In genomic region chr9:101690402-101690861, GRCm38 (mm10) we compare ENCODE assay signal across 7 mouse cellular contexts.
A peak's percentile ranks its signal among the peaks of the same experiment; 100 is the strongest.
DNase-seq lines count a peak whose midpoint lies in the region; ATAC-seq lines count a peak whose summit lies in the region.

No protein-coding gene starts in this region.

- DNase-seq in embryonic facial prominence, embryonic 10.5 days (ENCODE audit: low spot score): no peak
- DNase-seq in embryonic facial prominence, embryonic 14.5 days (ENCODE audit: low spot score): no peak
- no peak for DNase-seq in midbrain, embryonic 14.5 days
- DNase-seq in retina, postnatal 1 day: no peak
- no peak for DNase-seq in thymus, postnatal 0 days (ENCODE audit: low spot score)
- DNase-seq in urinary bladder, postnatal 36 days (ENCODE audit: low spot score in 2 of 2): no peak

- peak overlapping the region; percentile 41 for H3K4me2 ChIP-seq in embryonic facial prominence, embryonic 14.5 days (ENCODE audit: low read depth, low read length)
- peak overlapping the region; percentile 56 for H3K4me2 ChIP-seq in hindbrain, embryonic 16.5 days (ENCODE audit: low read length)
- peak overlapping the region; percentile 45 for H3K4me2 ChIP-seq in midbrain, embryonic 14.5 days (ENCODE audit: low read length)

- H3K9ac ChIP-seq in embryonic facial prominence, embryonic 14.5 days (ENCODE audit: low read depth, low read length): peak overlapping the region; percentile 39
- H3K9ac ChIP-seq in hindbrain, embryonic 16.5 days (ENCODE audit: low read depth, low read length): peak overlapping the region; percentile 42; the same call in 1 of the 2 replicates
- H3K9ac ChIP-seq in midbrain, embryonic 14.5 days (replicated peaks; ENCODE audit: low read length): peak overlapping the region; percentile 40

- peak overlapping the region; percentile 69 for H3K27ac ChIP-seq in embryonic facial prominence, embryonic 10.5 days (replicated peaks)
- H3K27ac ChIP-seq in embryonic facial prominence, embryonic 14.5 days (replicated peaks; ENCODE audit: low read depth, low read length): no peak overlapping the region
- H3K27ac ChIP-seq in hindbrain, embryonic 16.5 days (ENCODE audit: low read depth, low read length): peak overlapping the region; percentile 62
- H3K27ac ChIP-seq in midbrain, embryonic 14.5 days (replicated peaks; ENCODE audit: low read depth, low read length): peak overlapping the region; percentile 83

- peaks cover 12% of the 10 kb centered on the region; the same call in 1 of the 2 replicates for H3K4me1 ChIP-seq in embryonic facial prominence, embryonic 10.5 days
- no peaks in the 10 kb centered on the region for H3K4me1 ChIP-seq in embryonic facial prominence, embryonic 14.5 days (ENCODE audit: control insufficient read depth, insufficient read depth, low read length)
- H3K4me1 ChIP-seq in hindbrain, embryonic 16.5 days (ENCODE audit: control insufficient read depth, insufficient read depth, low read depth, low read length): peaks cover 7% of the 10 kb centered on the region
- H3K4me1 ChIP-seq in midbrain, embryonic 14.5 days (ENCODE audit: control insufficient read depth, insufficient read depth, low read length): peaks cover 28% of the 10 kb centered on the region

- H3K9me3 ChIP-seq in embryonic facial prominence, embryonic 10.5 days: no peaks in the 10 kb centered on the region
- no peaks in the 10 kb centered on the region for H3K9me3 ChIP-seq in embryonic facial prominence, embryonic 14.5 days (ENCODE audit: control insufficient read depth, low read length)
- no peaks in the 10 kb centered on the region for H3K9me3 ChIP-seq in hindbrain, embryonic 16.5 days (ENCODE audit: control insufficient read depth, low read length)
- no peaks in the 10 kb centered on the region for H3K9me3 ChIP-seq in midbrain, embryonic 14.5 days (ENCODE audit: control insufficient read depth, low read length)

- no peak for ATAC-seq in embryonic facial prominence, embryonic 14.5 days (ENCODE audit: low read depth)
- peak; percentile 68 for ATAC-seq in hindbrain, embryonic 16.5 days
- peak; percentile 72; the same call in 1 of the 2 replicates for ATAC-seq in midbrain, embryonic 14.5 days (ENCODE audit: low FRiP score, low TSS enrichment)

- peaks cover 21% of the 10 kb centered on the region for H3K27me3 ChIP-seq in embryonic facial prominence, embryonic 10.5 days (replicated peaks; ENCODE audit: low read depth, poor library complexity, severe bottlenecking)
- no peaks in the 10 kb centered on the region for H3K27me3 ChIP-seq in embryonic facial prominence, embryonic 14.5 days (replicated peaks; ENCODE audit: control insufficient read depth, insufficient read depth, low read length)
- no peaks in the 10 kb centered on the region; the same call in 1 of the 2 replicates for H3K27me3 ChIP-seq in hindbrain, embryonic 16.5 days (replicated peaks; ENCODE audit: control insufficient read depth, insufficient read depth, low read length)
- no peaks in the 10 kb centered on the region for H3K27me3 ChIP-seq in midbrain, embryonic 14.5 days (ENCODE audit: control insufficient read depth, insufficient read depth, low read length)

- peak overlapping the region; percentile 42 for H3K4me3 ChIP-seq in embryonic facial prominence, embryonic 10.5 days
- peak overlapping the region; percentile 13 for H3K4me3 ChIP-seq in embryonic facial prominence, embryonic 14.5 days (ENCODE audit: low read depth, low read length)
- peak overlapping the region; percentile 20 for H3K4me3 ChIP-seq in hindbrain, embryonic 16.5 days (ENCODE audit: low read length)
- peak overlapping the region; percentile 15 for H3K4me3 ChIP-seq in midbrain, embryonic 14.5 days (replicated peaks; ENCODE audit: low read depth, low read length)

- no peaks in the 10 kb centered on the region for H3K36me3 ChIP-seq in embryonic facial prominence, embryonic 10.5 days (replicated peaks)
- no peaks in the 10 kb centered on the region for H3K36me3 ChIP-seq in embryonic facial prominence, embryonic 14.5 days (ENCODE audit: control insufficient read depth, insufficient read depth, low read length)
- H3K36me3 ChIP-seq in hindbrain, embryonic 16.5 days (ENCODE audit: control insufficient read depth, insufficient read depth, low read length): no peaks in the 10 kb centered on the region
- H3K36me3 ChIP-seq in midbrain, embryonic 14.5 days (ENCODE audit: control insufficient read depth, insufficient read depth, low read length): no peaks in the 10 kb centered on the region

- WGBS in embryonic facial prominence, embryonic 10.5 days: 13% methylated on average over 12 of the region's 12 CpGs
- WGBS in embryonic facial prominence, embryonic 14.5 days: 13% methylated on average over 12 of the region's 12 CpGs
- 9% methylated on average over 12 of the region's 12 CpGs for WGBS in hindbrain, embryonic 16.5 days
- 8% methylated on average over 12 of the region's 12 CpGs for WGBS in midbrain, embryonic 14.5 days
